Mouse (Mus musculus) megakaryocyte, embryonic 14.5 days (primary cell): Measurements from ENCODE around the gene Mrps7.

ENCODE experiments used
- FLI1 ChIP-seq: IDR thresholded peaks from 2 replicates; pipeline ENCODE4 v1.6.1; 2012; ENCODE audit warnings: low read length, inconsistent platforms, mixed read lengths
- GATA1 ChIP-seq: IDR thresholded peaks from 3 replicates; pipeline ENCODE4 v1.6.1; 2012; ENCODE audit warnings: mixed read lengths, low read length, inconsistent platforms, borderline replicate concordance

- TF ChIP-seq GATA1 (no peak), FLI1 (no peak)
Observed at GRCm38 (mm10) chr11:115584376-115585073, 19.2 kb upstream of the Mrps7 start.
